Mouse (Mus musculus) liver, adult 2 months (tissue): ENCODE measurements at regions not wholly inside any gene's neighbourhood (a gene's known extent, or its start where the extent isn't known, plus 50 kb on each side); places are given as distances from the start of the nearest gene placed in this dataset.

Experiments used
- CTCF ChIP-seq: fragments of 200-500 bp; IDR thresholded peaks from 2 replicates; pipeline ENCODE4 v1.5.1; 2011; ENCODE audit warnings: low read depth, low read length, control low read depth
- POLR2A ChIP-seq: fragments of 200-500 bp; IDR thresholded peaks from 2 replicates; pipeline ENCODE4 v1.6.1; 2011; ENCODE audit warnings: low read length, control low read depth; ENCODE audit not compliant: insufficient read depth; ENCODE audit errors: extremely low read depth

DNA sequence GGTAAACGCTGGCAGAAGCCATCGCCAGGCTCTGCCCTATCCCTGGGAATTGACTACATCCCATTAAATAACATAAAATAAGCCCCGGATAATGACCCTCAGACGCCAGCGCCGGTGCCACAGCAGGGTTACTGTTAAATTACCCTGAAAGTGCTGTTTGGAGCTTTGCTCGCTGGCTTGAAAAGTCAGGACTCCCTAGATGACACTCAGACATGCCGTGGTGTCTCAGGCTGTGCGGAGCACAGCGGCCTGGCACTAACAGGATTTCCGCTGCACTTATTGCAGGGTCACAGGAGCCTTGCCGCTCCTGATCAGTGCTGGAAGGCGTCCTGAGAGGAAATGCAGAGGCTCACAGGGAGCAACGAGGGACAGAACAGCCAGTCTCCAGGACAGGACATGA lies 175.2 kb downstream of the Cryba4 start:
- TF ChIP-seq CTCF (no peak), POLR2A (no peak)
